Mouse (Mus musculus): ENCODE results near the gene Rpp25l.
"Not testable (repeated sequence)": the region's sequence is repeated elsewhere in the genome, so short reads cannot be mapped to it uniquely, and the experiment has no call there.

The Rpp25l gene

GRCm38 (mm10) chr4:41713197-41714067, at the start of gene Rpp25l:
TSS of gene Rpp25l (minus strand) at chr4:41713534.
- peak; percentile 91 for DNase-seq (ENCODE audit: low read depth, low spot score)

- not testable (repeated sequence) for DNase-seq (ENCODE audit: low read depth, low spot score)
These were observed 49.4 kb upstream of the Rpp25l start for GRCm38 (mm10) chr4:41762688-41763114.

- peak; percentile 47 for DNase-seq (ENCODE audit: low read depth, low spot score)
These were observed 48.9 kb upstream of the Rpp25l start for GRCm38 (mm10) chr4:41762099-41762687.

GRCm38 (mm10) chr4:41761680-41762079, 48.3 kb upstream of the Rpp25l start:
- no peak for DNase-seq (ENCODE audit: low read depth, low spot score)

GRCm38 (mm10) chr4:41760911-41761310, 47.6 kb upstream of the Rpp25l start:
- DNase-seq (ENCODE audit: low read depth, low spot score): no peak

- peak; percentile 93 for DNase-seq (ENCODE audit: low read depth, low spot score)
These were observed 47.0 kb upstream of the Rpp25l start for GRCm38 (mm10) chr4:41760288-41760721.

GRCm38 (mm10) chr4:41759656-41760287, 46.4 kb upstream of the Rpp25l start:
- DNase-seq (ENCODE audit: low read depth, low spot score): no peak

GRCm38 (mm10) chr4:41759206-41759605, 45.9 kb upstream of the Rpp25l start:
- DNase-seq (ENCODE audit: low read depth, low spot score): no peak

GRCm38 (mm10) chr4:41758701-41759100, 45.4 kb upstream of the Rpp25l start:
- no peak for DNase-seq (ENCODE audit: low read depth, low spot score)

GRCm38 (mm10) chr4:41758021-41758420, 44.7 kb upstream of the Rpp25l start:
- no peak for DNase-seq (ENCODE audit: low read depth, low spot score)

- DNase-seq (ENCODE audit: low read depth, low spot score): no peak
These were observed 44.0 kb upstream of the Rpp25l start for GRCm38 (mm10) chr4:41757321-41757720.

- no peak for DNase-seq (ENCODE audit: low read depth, low spot score)
These were observed 43.1 kb upstream of the Rpp25l start for GRCm38 (mm10) chr4:41756440-41756839.

GRCm38 (mm10) chr4:41755338-41756305, 42.3 kb upstream of the Rpp25l start, which contains the start of gene Sigmar1:
TSS of gene Sigmar1 (minus strand) at chr4:41756157.
- peak; percentile 89 for DNase-seq (ENCODE audit: low read depth, low spot score)

GRCm38 (mm10) chr4:41754797-41755337, 41.5 kb upstream of the Rpp25l start, which contains the start of gene Galt:
TSS of gene Galt (plus strand) at chr4:41755228.
- DNase-seq (ENCODE audit: low read depth, low spot score): no peak

- no peak for DNase-seq (ENCODE audit: low read depth, low spot score)
These were observed 31.7 kb upstream of the Rpp25l start for GRCm38 (mm10) chr4:41745021-41745420.

GRCm38 (mm10) chr4:41744131-41744530, 30.8 kb upstream of the Rpp25l start:
- no peak for DNase-seq (ENCODE audit: low read depth, low spot score)

- peak; percentile 96 for DNase-seq (ENCODE audit: low read depth, low spot score)
These were observed 27.8 kb upstream of the Rpp25l start for GRCm38 (mm10) chr4:41741158-41741560.

- no peak for DNase-seq (ENCODE audit: low read depth, low spot score)
These were observed 27.2 kb upstream of the Rpp25l start for GRCm38 (mm10) chr4:41740380-41741157.

GRCm38 (mm10) chr4:41739260-41739659, 25.9 kb upstream of the Rpp25l start:
- no peak for DNase-seq (ENCODE audit: low read depth, low spot score)

GRCm38 (mm10) chr4:41738256-41738603, 24.9 kb upstream of the Rpp25l start:
- DNase-seq (ENCODE audit: low read depth, low spot score): no peak
